Mouse (Mus musculus) CH12.LX (cell line): ENCODE results near the gene Hltf. TPM values are rescaled to one million over a fixed set of nuclear protein-coding genes. Genes with fewer than 3 reads are reported as not detected.

Experiments
- DNase-seq: peaks from one replicate; pipeline ENCODE4 v3.0.0-alpha.2; 2013; ENCODE audit errors: extremely low read depth
- H3K27ac ChIP-seq: 2 replicates; pipeline ENCODE4 v1.5.1; 2012; ENCODE audit warnings: low read depth, mild to moderate bottlenecking, control low read depth, moderate library complexity; ENCODE audit not compliant: insufficient read depth
- H3K27me3 ChIP-seq: replicated peaks from 2 replicates; pipeline ENCODE3; 2012; ENCODE audit warnings: inconsistent platforms
- H3K36me3 ChIP-seq, 2 experiments: replicated peaks in 1 of 2; 2 replicates each; pipeline versions ENCODE3 to v1.6.1; 2012; ENCODE audit warnings: inconsistent platforms in 1 of 2, low read length in 1 of 2, mild to moderate bottlenecking in 1 of 2, mixed read lengths in 1 of 2, moderate library complexity in 1 of 2; ENCODE audit not compliant: control insufficient read depth in 1 of 2, insufficient read depth in 1 of 2
- H3K4me1 ChIP-seq, 2 experiments: 2 replicates each; pipeline ENCODE4 v1.6.1; 2012; ENCODE audit warnings: inconsistent platforms in 1 of 2, moderate library complexity in 1 of 2; ENCODE audit not compliant: insufficient read depth in 2 of 2, control insufficient read depth in 1 of 2
- H3K4me2 ChIP-seq: 2 replicates; pipeline ENCODE4 v1.6.1; 2012; ENCODE audit warnings: low read depth, mild to moderate bottlenecking, control low read depth; ENCODE audit not compliant: poor library complexity, insufficient read depth, severe bottlenecking
- H3K4me3 ChIP-seq, 3 experiments: fragments of 150-350 bp in 1 of 3; sonication (generic) in 1 of 3; replicated peaks in 1 of 3; 2 replicates each; pipeline versions ENCODE3 to v1.5.1; 2011 to 2012; ENCODE audit warnings: low read depth in 2 of 3, low read length in 2 of 3, mild to moderate bottlenecking in 2 of 3, moderate library complexity in 2 of 3, control low read depth in 1 of 3, improper control_type of control experiment in 1 of 3, inconsistent platforms in 1 of 3, mixed read lengths in 1 of 3; ENCODE audit not compliant: poor library complexity in 1 of 3
- H3K79me2 ChIP-seq: replicated peaks from 2 replicates; pipeline ENCODE4 v1.6.1; 2012; ENCODE audit warnings: mild to moderate bottlenecking, moderate library complexity; ENCODE audit not compliant: control insufficient read depth, poor library complexity, insufficient read depth, severe bottlenecking; ENCODE audit errors: extremely low read depth
- H3K9ac ChIP-seq: 2 replicates; pipeline ENCODE4 v1.6.1; 2012; ENCODE audit warnings: low read depth, mild to moderate bottlenecking, control low read depth, moderate library complexity; ENCODE audit not compliant: insufficient read depth
- H3K9me3 ChIP-seq: replicated peaks from 2 replicates; pipeline ENCODE3; 2012; ENCODE audit warnings: low read length, inconsistent platforms, mixed read lengths
- BHLHE40 ChIP-seq: IDR thresholded peaks from 2 replicates; pipeline ENCODE4 v1.6.1; 2011; ENCODE audit warnings: mild to moderate bottlenecking, low read depth, low read length, improper control_type of control experiment
- CHD2 ChIP-seq: IDR thresholded peaks from 2 replicates; pipeline ENCODE4 v1.6.1; 2011; ENCODE audit warnings: low read length, improper control_type of control experiment
- ELF1 ChIP-seq: IDR thresholded peaks from 2 replicates; pipeline ENCODE4 v1.6.1; 2014; ENCODE audit warnings: low read depth, mild to moderate bottlenecking, inconsistent platforms, low read length, improper control_type of control experiment
- EP300 ChIP-seq: IDR thresholded peaks from 2 replicates; pipeline ENCODE4 v1.6.1; 2011; ENCODE audit warnings: low read length, improper control_type of control experiment
- GABPA ChIP-seq: IDR thresholded peaks from 2 replicates; pipeline ENCODE4 v1.6.1; 2012; ENCODE audit warnings: low read depth, low read length, improper control_type of control experiment, inconsistent platforms; ENCODE audit not compliant: insufficient replicate concordance
- IRF4 ChIP-seq: IDR thresholded peaks from 2 replicates; pipeline ENCODE4 v1.6.1; 2014; ENCODE audit warnings: low read depth, mild to moderate bottlenecking, inconsistent platforms, low read length, improper control_type of control experiment
- JUND ChIP-seq: conservative IDR thresholded peaks from 2 replicates; pipeline ENCODE4 v1.6.1; 2011; ENCODE audit warnings: low read depth, low read length, improper control_type of control experiment
- MEF2A ChIP-seq: IDR thresholded peaks from 2 replicates; pipeline ENCODE4 v1.6.1; 2014; ENCODE audit warnings: low read depth, mild to moderate bottlenecking, inconsistent platforms, low read length, improper control_type of control experiment, borderline replicate concordance
- PAX5 ChIP-seq: IDR thresholded peaks from 2 replicates; pipeline ENCODE4 v1.6.1; 2012; ENCODE audit warnings: low read length, inconsistent platforms, mixed read lengths
- RCOR1 ChIP-seq: conservative IDR thresholded peaks from 2 replicates; pipeline ENCODE4 v1.6.1; 2012; ENCODE audit warnings: low read depth, mild to moderate bottlenecking, inconsistent platforms, low read length, improper control_type of control experiment
- USF1 ChIP-seq: IDR thresholded peaks from 2 replicates; pipeline ENCODE4 v1.6.1; 2014; ENCODE audit warnings: low read depth, mild to moderate bottlenecking, inconsistent platforms, low read length, improper control_type of control experiment
- ZC3H11A ChIP-seq: IDR thresholded peaks from 2 replicates; pipeline ENCODE4 v1.6.1; 2012; ENCODE audit warnings: low read depth, mild to moderate bottlenecking, inconsistent platforms, low read length, improper control_type of control experiment
- ZKSCAN1 ChIP-seq: IDR thresholded peaks from 2 replicates; pipeline ENCODE4 v1.6.1; 2012; ENCODE audit warnings: low read depth, inconsistent platforms, low read length, improper control_type of control experiment, borderline replicate concordance
- ZMIZ1 ChIP-seq: IDR thresholded peaks from 2 replicates; pipeline ENCODE4 v1.6.1; 2012; ENCODE audit warnings: low read depth, mild to moderate bottlenecking, inconsistent platforms, low read length, improper control_type of control experiment
- dilution Hi-C: fragments of 300-500 bp; cut with MboI; formaldehyde crosslinking; loops from 2 replicates; pipeline ENCODE4 v1.14.3; 2020; ENCODE audit warnings: low sequenced_read_pairs; ENCODE audit not compliant: extremely low pct_unique_long_range_greater_than_20kb, extremely low pct_ligation_motif_present
- in situ Hi-C: fragments of 300-500 bp; cut with MboI; formaldehyde crosslinking; loops from 3 replicates; pipeline ENCODE4 v1.14.3; 2019; ENCODE audit warnings: low sequenced_read_pairs, low pct_ligation_motif_present, low pct_unique_long_range_greater_than_20kb, mixed read lengths
- polyA plus RNA-seq: library from polyadenylated mRNA; unstranded; fragments of >175 nt; gene quantifications from 2 replicates; pipeline ENCODE4 v1.2.1, GENCODE M21; 2012; ENCODE audit warnings: low read depth; ENCODE audit not compliant: insufficient read length
- total RNA-seq, 2 experiments: library from RNA; depleted of rRNA; stranded (reverse); fragments of 300-350 nt in 1 of 2; fragments of >200 nt in 1 of 2; gene quantifications; 2 replicates each; pipeline ENCODE4 v1.2.3; 2012 to 2014

The Hltf gene
- total and polyA plus RNA-seq, 3 experiments, result 18.9 to 37.1 (median 19.4) TPM

DNA sequence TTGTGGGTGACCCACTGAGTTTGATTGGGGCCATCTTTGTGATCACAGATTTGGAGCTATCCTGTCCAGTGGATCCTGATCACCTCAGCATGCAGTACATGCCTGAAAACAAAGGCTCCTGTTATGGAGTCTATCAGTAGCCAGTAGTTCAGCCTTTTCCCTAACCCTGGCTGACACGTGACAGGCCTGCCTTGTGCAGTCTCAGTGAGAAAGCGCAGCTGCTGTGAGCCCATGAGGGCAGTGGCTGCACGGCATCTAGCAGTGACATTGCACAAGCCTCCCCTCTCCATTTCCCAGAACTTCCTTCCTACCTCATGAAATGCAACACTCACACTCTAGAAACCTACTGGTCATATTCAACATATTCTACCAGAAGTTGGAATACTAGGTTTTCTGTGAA lies 76.9 kb downstream of the Hltf start:
- Histone ChIP-seq H3K36me3 (peaks cover 16 to 55% of the 10 kb centered on the region in 2 experiments), H3K9ac (no peak overlapping the region), H3K79me2 (no peaks in the 10 kb centered on the region), H3K9me3 (no peaks in the 10 kb centered on the region), H3K4me2 (no peak overlapping the region), H3K4me3 (no peak overlapping the region), H3K27ac (no peak overlapping the region), H3K27me3 (no peaks in the 10 kb centered on the region), H3K4me1 (peaks cover 15 to 16% of the 10 kb centered on the region in 2 experiments)
- TF ChIP-seq MEF2A (no peak), RCOR1 (no peak), EP300 (no peak), CHD2 (no peak), USF1 (no peak), PAX5 (no peak), GABPA (no peak), ZKSCAN1 (no peak), ZMIZ1 (no peak), JUND (no peak), BHLHE40 (no peak), ELF1 (no peak), IRF4 (no peak)
- no peak for DNase-seq
- dilution Hi-C loops, result no loop called here
- in situ Hi-C loops, result no loop called here

DNA sequence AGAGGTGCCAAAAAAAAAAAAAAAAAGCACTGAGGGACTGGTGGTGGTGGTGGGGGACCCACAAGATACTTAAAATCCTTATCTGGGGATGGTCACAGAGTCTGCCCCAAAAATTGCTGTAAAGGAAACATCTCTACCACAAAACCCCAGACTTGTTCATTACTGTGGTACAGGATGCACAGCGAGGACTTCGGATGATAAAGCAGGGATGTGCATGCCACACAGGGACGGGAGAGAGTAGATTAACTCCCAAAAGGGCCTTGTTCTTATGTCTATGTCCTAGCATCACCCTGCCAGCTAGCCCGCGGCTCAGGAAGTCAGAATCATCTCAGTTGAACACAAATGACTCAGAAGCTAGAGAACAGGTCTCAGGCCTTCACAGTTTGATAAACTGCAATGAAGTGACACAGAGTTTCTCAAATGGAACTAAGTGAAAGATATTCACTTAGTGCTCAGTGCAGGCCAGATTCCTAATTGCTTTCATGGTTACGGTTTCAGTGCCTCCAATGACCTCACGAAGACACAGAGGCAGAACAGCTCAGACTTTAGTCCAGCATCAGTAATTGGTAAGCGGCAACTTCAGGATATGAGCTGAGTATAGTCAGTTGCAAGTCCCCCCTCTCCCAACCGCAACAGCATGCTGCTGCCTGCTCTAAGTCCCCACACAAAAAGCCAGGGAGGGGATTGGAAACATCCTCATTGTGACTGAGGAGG lies 79.4 kb downstream of the Hltf start:
- in situ Hi-C loops, result no loop called here

More for the DNA sequence above, 79.4 kb downstream of the Hltf start:
- peaks cover 16 to 54% of the 10 kb centered on the region in 2 experiments for H3K36me3 ChIP-seq
- H3K79me2 ChIP-seq, result no peaks in the 10 kb centered on the region
- no peak for DNase-seq
- H3K27ac ChIP-seq, result no peak overlapping the region
- no peak for TF ChIP-seq ZC3H11A
- no peak for TF ChIP-seq EP300
- no peak for TF ChIP-seq MEF2A
- TF ChIP-seq, all 38 proteins: peak for 0
- Histone ChIP-seq H3K9ac (no peak overlapping the region), H3K9me3 (no peaks in the 10 kb centered on the region), H3K4me1 (no peaks in the 10 kb centered on the region), H3K27me3 (no peaks in the 10 kb centered on the region), H3K4me3 (no peak overlapping the region), H3K4me2 (no peak overlapping the region)
- dilution Hi-C loops, result no loop called here
